Mouse (Mus musculus): ENCODE measurements at regions not wholly inside any gene's neighbourhood (a gene's known extent, or its start where the extent isn't known, plus 50 kb on each side); places are given as distances from the start of the nearest gene placed in this dataset.

- DNase-seq (ENCODE audit: low spot score), result no peak
Measured at GRCm38 (mm10) chr17:70942478-70942877, 60.0 kb upstream of the Myom1 start.

GRCm38 (mm10) chr17:70934258-70934657, 68.2 kb upstream of the Myom1 start:
- DNase-seq (ENCODE audit: low spot score), result no peak

GRCm38 (mm10) chr17:70933122-70934050, 69.0 kb upstream of the Myom1 start:
- DNase-seq (ENCODE audit: low spot score), result peak; percentile 82

- peak; percentile 13 for DNase-seq (ENCODE audit: low spot score)
Measured at GRCm38 (mm10) chr17:70932565-70932964, 69.9 kb upstream of the Myom1 start.

- DNase-seq (ENCODE audit: low spot score), result no peak
Measured at GRCm38 (mm10) chr17:70930600-70930999, 71.8 kb upstream of the Myom1 start.

- no peak for DNase-seq (ENCODE audit: low spot score)
Measured at GRCm38 (mm10) chr17:70929582-70929981, 72.9 kb upstream of the Myom1 start.

- no peak for DNase-seq (ENCODE audit: low spot score)
Measured at GRCm38 (mm10) chr17:70924565-70925220, 71.3 kb upstream of the Tgif1 start.

GRCm38 (mm10) chr17:70921681-70922080, 68.3 kb upstream of the Tgif1 start:
- DNase-seq (ENCODE audit: low spot score), result no peak

GRCm38 (mm10) chr17:70920181-70920580, 66.8 kb upstream of the Tgif1 start:
- DNase-seq (ENCODE audit: low spot score), result peak; percentile 45

- DNase-seq (ENCODE audit: low spot score), result no peak
Measured at GRCm38 (mm10) chr17:70917183-70917935, 64.0 kb upstream of the Tgif1 start.

- no peak for DNase-seq (ENCODE audit: low spot score)
Measured at GRCm38 (mm10) chr17:70916089-70916750, 62.9 kb upstream of the Tgif1 start.

GRCm38 (mm10) chr17:70915445-70915844, 62.1 kb upstream of the Tgif1 start:
- DNase-seq (ENCODE audit: low spot score), result no peak

- no peak for DNase-seq (ENCODE audit: low spot score)
Measured at GRCm38 (mm10) chr17:70910238-70910637, 56.9 kb upstream of the Tgif1 start.

- no peak for DNase-seq (ENCODE audit: low spot score)
Measured at GRCm38 (mm10) chr17:70909573-70909972, 56.2 kb upstream of the Tgif1 start.

GRCm38 (mm10) chr17:70908328-70908727, 55.0 kb upstream of the Tgif1 start:
- no peak for DNase-seq (ENCODE audit: low spot score)

All from MN1 (cell line).